Mouse (Mus musculus) C2C12 (cell line): Measurements from ENCODE around the gene Il1rn. TPM values are rescaled to one million over a fixed set of nuclear protein-coding genes. Genes with fewer than 3 reads are reported as not detected.

Source experiments
- H3K27me3 ChIP-seq: one replicate; pipeline ENCODE4 v1.6.1; 2011; ENCODE audit not compliant: control insufficient read depth, insufficient read depth, insufficient read length
- H3K36me3 ChIP-seq: one replicate; pipeline ENCODE4 v1.6.1; 2011; ENCODE audit not compliant: control insufficient read depth, insufficient read depth
- H3K4me3 ChIP-seq: one replicate; pipeline ENCODE4 v1.5.1; 2011; ENCODE audit warnings: mild to moderate bottlenecking, control low read depth; ENCODE audit not compliant: poor library complexity, insufficient read depth, severe bottlenecking
- H3K79me2 ChIP-seq: one replicate; pipeline ENCODE4 v1.6.1; 2011; ENCODE audit not compliant: control insufficient read depth, insufficient read depth
- H3K79me3 ChIP-seq: one replicate; pipeline ENCODE4 v1.6.1; 2011; ENCODE audit warnings: low read depth, control low read depth
- H3ac ChIP-seq: one replicate; pipeline ENCODE3; 2011; ENCODE audit warnings: low read depth; ENCODE audit not compliant: control insufficient read depth, insufficient read length
- CEBPB ChIP-seq: IDR thresholded peaks from one replicate; pipeline ENCODE4 v1.6.1; 2011; ENCODE audit warnings: low read depth, mild to moderate bottlenecking, control low read depth, moderate library complexity
- CTCF ChIP-seq: IDR thresholded peaks from one replicate; pipeline ENCODE4 v1.5.1; 2011; ENCODE audit not compliant: control insufficient read depth, insufficient read depth, insufficient read length
- FOSL1 ChIP-seq: IDR thresholded peaks from one replicate; pipeline ENCODE4 v1.8.0; 2011; ENCODE audit warnings: mild to moderate bottlenecking, low read length; ENCODE audit not compliant: poor library complexity, insufficient read depth, severe bottlenecking
- MAX ChIP-seq: IDR thresholded peaks from one replicate; pipeline ENCODE4 v1.6.1; 2011; ENCODE audit warnings: mild to moderate bottlenecking, control low read depth
- MYOD1 ChIP-seq: IDR thresholded peaks from one replicate; pipeline ENCODE4 v1.6.1; 2011; ENCODE audit warnings: low read depth; ENCODE audit not compliant: control insufficient read depth, insufficient read length
- MYOG ChIP-seq: IDR thresholded peaks from one replicate; pipeline ENCODE4 v1.6.1; 2011; ENCODE audit not compliant: control insufficient read depth, insufficient read length; ENCODE audit errors: extremely low read depth
- USF1 ChIP-seq: IDR thresholded peaks from one replicate; pipeline ENCODE4 v1.6.1; 2011; ENCODE audit warnings: low read depth, mild to moderate bottlenecking, control low read depth, moderate library complexity
- polyA plus RNA-seq: library from polyadenylated mRNA; unstranded; fragments of >200 nt; fragmentation: generic; extraction: Trizol; gene quantifications from one replicate; pipeline ENCODE4 v1.2.1, GENCODE M21; 2012; ENCODE audit warnings: missing spikeins

Il1rn gene
- polyA plus RNA-seq, 1 experiment: 0.20 TPM

DNA sequence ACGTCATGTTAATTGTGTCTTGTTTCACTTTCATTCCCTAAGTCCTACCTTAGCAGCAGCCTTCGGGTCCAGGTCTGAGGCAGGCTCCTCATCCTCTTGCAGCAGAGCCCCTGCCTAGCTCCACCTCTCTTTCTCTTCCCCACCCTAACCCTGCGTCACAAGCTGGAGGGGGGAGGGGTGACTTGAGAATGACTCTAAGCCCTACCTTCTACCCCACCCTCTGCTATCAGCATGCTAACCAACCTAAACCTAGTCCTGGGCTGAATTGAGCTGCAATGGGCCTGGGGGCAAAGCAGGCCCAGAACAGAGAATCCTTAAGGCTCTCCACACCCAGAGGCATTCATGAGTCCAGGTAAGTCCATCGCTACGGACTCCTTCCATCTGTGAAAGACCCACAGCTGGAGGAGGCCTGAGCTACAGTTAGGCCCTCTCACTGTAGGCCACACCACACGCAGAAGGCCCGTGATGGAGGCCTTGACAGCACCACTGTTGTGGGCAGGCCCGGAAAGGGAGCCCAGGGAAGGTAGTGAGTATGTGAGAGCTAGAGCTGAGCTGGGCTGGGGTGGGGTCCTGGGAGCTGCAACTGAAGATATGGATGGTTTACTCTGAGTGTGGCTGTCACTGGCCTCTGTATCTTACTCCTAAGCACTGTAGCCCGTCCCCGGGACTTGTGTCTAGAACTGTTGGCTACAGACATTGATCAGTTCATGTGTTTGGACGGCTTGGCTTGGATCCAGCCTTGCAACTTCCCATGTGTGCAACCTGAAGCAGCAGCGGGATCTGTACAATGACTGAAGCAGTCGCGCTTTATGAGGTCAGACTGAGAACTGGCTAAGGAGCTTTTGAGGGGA, 48.7 kb downstream of the Il1rn start:
- Histone ChIP-seq H3ac (no peak overlapping the region), H3K4me3 (no peak overlapping the region), H3K79me2 (no peaks in the 10 kb centered on the region), H3K36me3 (no peaks in the 10 kb centered on the region), H3K27me3 (no peaks in the 10 kb centered on the region), H3K79me3 (no peaks in the 10 kb centered on the region)
- TF ChIP-seq CTCF (no peak), MYOG (no peak)

DNA sequence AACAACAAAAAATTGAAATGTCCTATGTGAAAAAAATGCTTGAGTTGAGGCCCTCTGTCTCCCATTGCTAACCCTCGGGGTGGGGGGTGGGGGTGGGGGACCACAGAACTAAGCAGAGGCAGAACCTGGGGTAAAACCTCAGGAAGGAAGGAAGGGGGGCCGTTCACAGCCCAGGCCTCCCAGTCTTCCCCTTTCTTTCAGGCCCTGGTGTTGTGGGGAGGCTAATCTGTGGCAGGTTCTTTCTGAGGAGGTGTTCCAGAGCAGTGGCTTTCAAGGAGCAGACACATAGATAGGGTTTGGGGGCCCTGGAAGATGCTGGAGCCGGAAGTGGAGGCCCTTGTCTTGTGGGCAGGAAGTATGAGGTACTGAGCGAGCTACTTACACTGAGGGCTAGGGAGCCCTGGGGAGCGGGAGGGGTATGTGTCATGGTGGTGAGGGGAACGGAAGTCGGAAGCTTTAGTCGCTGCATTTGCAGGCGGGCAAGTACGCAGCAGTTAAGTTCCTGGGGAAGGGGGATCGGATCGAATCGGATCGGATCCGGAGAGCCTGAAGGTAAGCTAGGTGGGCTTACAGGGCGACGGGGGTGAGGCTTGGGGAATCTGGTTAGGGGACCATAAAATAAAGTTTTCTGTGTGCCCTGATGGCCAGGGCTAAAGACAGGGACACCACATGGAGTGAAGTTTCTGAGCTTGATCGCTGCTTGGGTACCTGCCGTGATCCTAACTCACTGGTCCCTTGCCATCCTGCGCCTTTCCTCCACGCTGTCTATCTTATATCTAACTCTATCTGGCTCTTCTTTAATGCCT, 49.7 kb downstream of the Il1rn start:
- no peaks in the 10 kb centered on the region for H3K27me3 ChIP-seq
- no peaks in the 10 kb centered on the region for H3K36me3 ChIP-seq
- H3K4me3 ChIP-seq: no peak overlapping the region

DNA sequence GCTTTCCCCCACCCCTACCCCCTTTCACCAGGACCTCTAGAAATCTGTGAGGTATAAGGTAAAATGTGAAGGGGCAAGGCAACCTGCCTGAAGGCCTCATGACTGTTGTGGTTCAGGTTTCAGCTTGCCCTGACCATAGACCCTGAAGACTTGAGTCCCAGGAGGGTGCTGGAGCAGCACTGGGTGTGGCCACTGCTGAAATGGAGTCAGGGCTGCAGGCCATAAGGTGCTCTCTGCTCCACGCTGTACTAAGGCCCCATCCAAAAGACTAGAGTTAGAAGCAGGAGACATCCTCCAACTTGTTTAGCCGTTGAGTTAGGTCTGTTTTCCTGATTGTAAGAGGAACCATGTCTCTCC, 50.3 kb downstream of the Il1rn start:
- Histone ChIP-seq H3K79me2 (no peaks in the 10 kb centered on the region), H3ac (no peak overlapping the region), H3K27me3 (no peaks in the 10 kb centered on the region), H3K36me3 (no peaks in the 10 kb centered on the region), H3K79me3 (no peaks in the 10 kb centered on the region), H3K4me3 (no peak overlapping the region)
- TF ChIP-seq MAX: no peak
- no peak for TF ChIP-seq CTCF
- no peak for TF ChIP-seq MYOD1
- TF ChIP-seq MYOG: no peak

More for the DNA sequence above, 49.7 kb downstream of the Il1rn start:
- H3K79me3 ChIP-seq: no peaks in the 10 kb centered on the region
- H3K79me2 ChIP-seq: no peaks in the 10 kb centered on the region
- no peak overlapping the region for H3ac ChIP-seq
- no peak for TF ChIP-seq MYOG
- TF ChIP-seq USF1: no peak
- no peak for TF ChIP-seq CTCF
- TF ChIP-seq MAX: no peak
- no peak for TF ChIP-seq CEBPB
- TF ChIP-seq MYOD1: no peak

DNA sequence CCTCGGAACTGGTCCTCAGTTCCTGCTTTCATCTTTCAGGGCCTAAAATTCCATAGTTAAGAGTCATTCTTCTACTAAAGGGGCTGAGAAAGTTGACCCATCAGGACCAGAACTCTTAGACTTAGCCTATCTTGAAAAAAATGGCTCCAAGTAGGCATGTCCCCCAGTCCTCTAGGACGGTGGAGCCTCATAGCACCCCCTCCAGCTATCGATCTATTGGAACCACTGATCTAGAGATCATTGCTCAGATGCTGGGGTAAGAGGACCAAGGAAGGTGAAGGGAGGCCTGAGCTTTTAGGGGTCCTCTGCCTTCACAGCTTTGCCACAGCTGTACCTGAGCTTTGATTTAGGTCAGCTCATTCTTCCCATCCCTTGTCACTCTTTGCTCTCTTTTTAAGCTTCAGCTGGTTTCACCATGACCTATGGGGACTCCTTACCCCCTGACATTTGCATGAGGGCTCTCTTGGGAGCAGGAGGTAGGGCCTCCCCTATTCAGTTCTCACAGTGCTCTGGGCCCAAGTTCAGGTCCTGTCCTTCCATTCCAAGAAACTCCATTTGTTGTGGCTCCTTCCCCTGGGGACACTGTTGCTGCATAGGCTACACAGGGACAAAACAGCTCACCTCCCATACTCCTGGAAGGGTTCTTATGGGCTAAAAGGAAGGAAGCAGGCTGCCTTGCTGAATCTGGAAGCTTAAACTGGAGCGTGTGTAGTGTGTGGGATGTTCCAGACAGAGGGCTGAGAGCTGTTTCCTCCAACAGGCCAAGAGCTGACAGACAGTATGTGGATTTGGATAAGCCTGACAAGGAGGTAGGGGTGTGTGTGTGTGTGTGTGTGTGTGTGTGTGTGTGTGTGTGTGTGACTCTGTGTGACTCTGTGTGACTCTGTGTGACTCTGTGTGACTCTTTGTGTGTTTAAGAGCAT, 51.0 kb downstream of the Il1rn start:
- Histone ChIP-seq H3K79me3 (no peaks in the 10 kb centered on the region), H3K36me3 (no peaks in the 10 kb centered on the region), H3K27me3 (no peaks in the 10 kb centered on the region), H3K4me3 (no peak overlapping the region), H3K79me2 (no peaks in the 10 kb centered on the region), H3ac (no peak overlapping the region)
- no peak for TF ChIP-seq MYOD1
- TF ChIP-seq MAX: no peak
- no peak for TF ChIP-seq FOSL1
- TF ChIP-seq CTCF: no peak
- no peak for TF ChIP-seq CEBPB
- no peak for TF ChIP-seq USF1
- no peak for TF ChIP-seq MYOG

DNA sequence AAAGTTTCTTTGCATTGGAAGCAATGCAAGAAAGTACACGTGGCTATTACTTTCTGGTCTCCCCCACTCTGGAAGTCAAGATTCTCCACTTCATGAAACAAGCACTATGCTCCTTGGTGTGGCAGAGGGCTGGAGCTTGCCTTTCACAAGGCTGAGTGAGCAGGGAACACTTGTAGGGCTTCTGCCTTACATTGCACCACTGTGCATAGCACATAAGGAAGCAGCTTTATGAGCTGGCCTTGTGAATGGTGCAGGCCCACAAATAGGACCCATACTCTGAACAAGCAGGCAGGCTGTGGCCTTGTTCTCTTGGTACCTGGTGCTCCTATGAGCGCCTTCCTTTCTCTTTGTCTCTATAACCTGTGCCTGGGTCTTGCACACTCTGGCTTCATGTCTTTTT, 56.6 kb downstream of the Il1rn start:
- H3K79me2 ChIP-seq: no peaks in the 10 kb centered on the region
- no peaks in the 10 kb centered on the region for H3K79me3 ChIP-seq
- no peak overlapping the region for H3ac ChIP-seq
- no peak for TF ChIP-seq MYOD1
- TF ChIP-seq FOSL1: no peak
- TF ChIP-seq MYOG: no peak
- no peak for TF ChIP-seq MAX
- no peak for TF ChIP-seq USF1
- no peak for TF ChIP-seq CEBPB
- no peak for TF ChIP-seq CTCF
- no peaks in the 10 kb centered on the region for H3K27me3 ChIP-seq
- H3K4me3 ChIP-seq: no peak overlapping the region
- no peaks in the 10 kb centered on the region for H3K36me3 ChIP-seq
